Mouse (Mus musculus) forebrain, embryonic 10.5 days (tissue): ENCODE measurements around the gene Pkn1. TPM values are rescaled to one million over a fixed set of nuclear protein-coding genes. Genes with fewer than 3 reads are reported as not detected.

Experiments
- DNase-seq: peaks from one replicate; pipeline ENCODE4 v3.0.0-alpha.2; 2017; ENCODE audit warnings: low spot score; ENCODE audit errors: extremely low spot score
- H3K27ac ChIP-seq: fragments of 300-500 bp; sonication (generic); 2 replicates; pipeline ENCODE4 v1.5.1; 2016; ENCODE audit warnings: mild to moderate bottlenecking
- H3K27me3 ChIP-seq: fragments of 300-500 bp; sonication (generic); 2 replicates; pipeline ENCODE4 v1.6.1; 2016; ENCODE audit warnings: mild to moderate bottlenecking; ENCODE audit not compliant: poor library complexity, severe bottlenecking
- H3K36me3 ChIP-seq: fragments of 300-500 bp; sonication (generic); replicated peaks from 2 replicates; pipeline ENCODE4 v1.6.1; 2016; ENCODE audit warnings: mild to moderate bottlenecking, moderate library complexity
- H3K4me1 ChIP-seq: fragments of 300-500 bp; sonication (generic); 2 replicates; pipeline ENCODE4 v1.6.1; 2016
- H3K4me3 ChIP-seq: fragments of 300-500 bp; sonication (generic); 2 replicates; pipeline ENCODE4 v1.5.1; 2016; ENCODE audit warnings: mild to moderate bottlenecking, moderate library complexity
- H3K9me3 ChIP-seq: fragments of 300-500 bp; sonication (generic); 2 replicates; pipeline ENCODE4 v1.6.1; 2016; ENCODE audit warnings: mild to moderate bottlenecking, moderate library complexity
- WGBS: fragments of 180-500 bp; shearing (Covaris S2); methylation state at CpG from one replicate; pipeline ENCODE4 v1.1.7; 2016; 5-methylcytosine and 5-hydroxymethylcytosine counted together
- polyA plus RNA-seq: library from polyadenylated mRNA; unstranded; fragments of >200 nt; fragmentation: Nextera tagmentation; extraction: Ambion mirVana; gene quantifications from 2 replicates; pipeline ENCODE4 v1.2.1, GENCODE M21; 2016

Pkn1 gene
- polyA plus RNA-seq, 1 experiment from 2014 or later, result 29.0 TPM

DNA sequence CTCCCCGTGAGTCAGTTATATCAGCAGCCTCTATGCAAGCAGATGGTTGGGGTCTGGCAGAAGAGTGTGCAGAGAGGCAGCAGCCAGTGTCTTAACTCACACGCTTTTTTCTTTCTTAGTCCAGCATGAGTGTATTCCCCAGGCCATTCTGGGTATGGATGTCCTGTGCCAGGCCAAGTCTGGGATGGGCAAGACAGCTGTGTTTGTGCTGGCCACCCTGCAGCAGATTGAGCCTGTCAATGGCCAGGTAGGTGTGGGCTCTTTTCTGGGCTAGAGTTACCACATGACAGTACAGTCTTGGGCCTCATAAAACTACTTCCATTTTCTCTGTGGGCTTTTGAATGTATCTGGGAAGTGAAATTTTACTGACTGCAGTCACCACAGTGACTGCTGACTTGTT is 20.7 kb upstream of the Pkn1 start:
- 87% methylated on average over 2 of the region's 2 CpGs for WGBS
- no peak overlapping the region for H3K27ac ChIP-seq
- no peak overlapping the region for H3K4me3 ChIP-seq
- H3K36me3 ChIP-seq, result peaks cover 63% of the 10 kb centered on the region
- DNase-seq, result no peak
- H3K4me1 ChIP-seq, result peaks cover 22% of the 10 kb centered on the region
- H3K9me3 ChIP-seq, result no peaks in the 10 kb centered on the region
- no peaks in the 10 kb centered on the region for H3K27me3 ChIP-seq

DNA sequence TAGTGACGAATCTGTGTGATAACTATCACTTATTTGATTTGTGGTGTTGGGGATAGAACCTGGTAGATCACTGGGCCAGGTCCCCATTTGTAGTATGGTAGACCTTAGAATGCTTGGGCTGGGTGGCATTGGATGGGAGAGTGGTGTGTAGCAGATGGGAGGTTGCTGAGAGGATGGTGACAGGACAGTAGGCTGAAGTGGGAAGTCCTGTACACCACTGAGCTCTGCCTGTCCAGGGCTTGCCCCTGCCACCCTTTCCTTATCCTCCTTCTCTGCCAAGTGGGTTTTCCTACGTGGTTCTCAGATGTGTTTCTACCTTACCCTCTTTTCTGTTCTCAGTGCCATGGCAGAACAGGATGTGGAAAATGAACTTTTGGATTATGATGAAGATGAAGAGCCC is 20.1 kb upstream of the Pkn1 start:
- peaks cover 57% of the 10 kb centered on the region for H3K36me3 ChIP-seq
- no peaks in the 10 kb centered on the region for H3K27me3 ChIP-seq
- no peaks in the 10 kb centered on the region for H3K9me3 ChIP-seq
- no peak overlapping the region for H3K4me3 ChIP-seq
- DNase-seq, result no peak
- no peak overlapping the region for H3K27ac ChIP-seq
- peaks cover 23% of the 10 kb centered on the region for H3K4me1 ChIP-seq
- 91% methylated on average over 2 of the region's 2 CpGs for WGBS

DNA sequence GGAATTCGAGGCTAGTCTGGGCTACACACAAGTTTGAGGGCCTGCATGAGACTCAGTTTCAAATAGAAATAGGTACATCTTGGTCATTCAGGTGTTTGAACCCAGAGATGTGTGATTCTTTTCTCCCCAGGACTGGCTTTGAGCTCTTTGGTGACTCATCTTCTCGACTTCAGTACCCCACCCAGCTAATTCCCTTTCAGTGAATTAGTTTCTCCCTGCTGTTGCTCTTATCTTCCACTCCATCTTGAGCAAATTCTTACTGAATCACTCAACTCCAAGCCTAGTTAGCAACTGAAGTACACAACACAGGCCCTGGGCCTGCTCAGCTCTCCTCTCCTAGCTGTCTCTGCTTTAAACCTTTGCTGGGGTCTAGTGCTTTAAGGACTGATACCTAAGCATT is 17.6 kb upstream of the Pkn1 start:
- Histone ChIP-seq H3K9me3 (no peaks in the 10 kb centered on the region), H3K36me3 (peaks cover 32% of the 10 kb centered on the region), H3K27ac (no peak overlapping the region), H3K27me3 (no peaks in the 10 kb centered on the region), H3K4me1 (peaks cover 23% of the 10 kb centered on the region), H3K4me3 (peak overlapping the region; percentile 98)
- 75% methylated on average over 2 of the region's 2 CpGs for WGBS
- DNase-seq, result no peak

DNA sequence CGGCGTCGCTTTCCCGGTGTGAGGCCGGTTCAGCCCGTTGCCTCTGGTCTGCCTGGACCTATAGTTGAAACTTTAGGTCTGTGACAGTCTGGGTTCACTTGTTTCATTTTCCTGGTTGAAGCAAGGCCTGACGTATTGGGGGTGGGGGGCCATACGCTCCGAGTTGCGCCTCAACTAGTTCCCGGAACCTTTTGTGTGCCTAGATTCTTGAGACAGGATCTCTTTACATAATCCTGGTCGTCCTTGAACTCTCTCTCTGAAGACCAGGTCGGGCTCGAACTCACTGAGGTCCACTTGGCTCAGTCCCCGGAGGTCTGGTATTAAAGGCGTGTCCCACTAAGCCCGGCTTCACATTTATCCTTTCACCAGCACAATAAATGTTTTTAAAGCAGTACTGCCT is 16.8 kb upstream of the Pkn1 start:
- DNase-seq, result no peak
- Histone ChIP-seq H3K27ac (peak overlapping the region; percentile 99), H3K9me3 (no peaks in the 10 kb centered on the region), H3K27me3 (no peaks in the 10 kb centered on the region), H3K4me1 (peaks cover 23% of the 10 kb centered on the region), H3K36me3 (peaks cover 24% of the 10 kb centered on the region), H3K4me3 (peak overlapping the region; percentile 98)
- 1% methylated on average over 17 of the region's 17 CpGs for WGBS

DNA sequence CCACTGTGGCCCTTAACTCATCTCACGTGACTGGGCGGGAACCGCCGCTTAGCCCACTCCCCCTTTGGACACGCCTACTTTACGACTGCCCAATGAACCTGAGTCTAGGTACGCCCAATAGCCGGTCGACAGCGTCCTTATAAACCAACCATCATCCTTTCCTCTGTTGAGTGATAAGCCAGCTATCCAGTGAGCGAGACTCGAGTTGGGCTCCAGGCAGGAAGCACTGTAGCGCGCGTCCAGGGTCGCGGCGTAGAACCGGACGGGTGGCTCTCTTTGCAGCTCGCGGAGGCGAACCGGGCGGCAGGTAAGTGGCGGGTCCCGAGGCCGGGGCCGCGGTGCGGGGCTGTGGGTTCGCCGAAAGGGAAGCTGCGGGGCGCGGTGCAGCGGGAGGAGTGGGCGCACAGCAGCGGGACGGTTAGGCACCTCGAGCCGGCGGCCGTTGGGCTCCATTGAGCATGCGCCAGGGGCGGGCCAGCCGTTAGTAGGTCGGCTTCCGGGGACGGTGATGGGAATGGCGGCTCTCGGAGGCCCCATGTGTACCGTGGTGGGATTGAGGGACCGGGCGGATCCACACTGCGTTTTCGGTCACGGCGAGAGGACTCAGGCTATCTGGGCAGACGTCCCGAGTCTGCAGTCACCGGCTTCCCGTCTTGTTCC is 16.2 kb upstream of the Pkn1 start, which contains the start of gene Ddx39:
Gene Ddx39, plus strand, starts transcription at position 147 of the 660 bp plus-strand sequence.
- WGBS, result under 1% methylated on average over 63 of the region's 63 CpGs
- no peaks in the 10 kb centered on the region for H3K9me3 ChIP-seq
- H3K27me3 ChIP-seq, result no peaks in the 10 kb centered on the region
- peak; percentile 95 for DNase-seq
- peak within 1 kb of the TSS; percentile 98 for H3K4me3 ChIP-seq
- peaks cover 23% of the 10 kb centered on the region for H3K4me1 ChIP-seq
- peak within 1 kb of the TSS; percentile 99 for H3K27ac ChIP-seq
- H3K36me3 ChIP-seq, result peaks cover 18% of the 10 kb centered on the region

DNA sequence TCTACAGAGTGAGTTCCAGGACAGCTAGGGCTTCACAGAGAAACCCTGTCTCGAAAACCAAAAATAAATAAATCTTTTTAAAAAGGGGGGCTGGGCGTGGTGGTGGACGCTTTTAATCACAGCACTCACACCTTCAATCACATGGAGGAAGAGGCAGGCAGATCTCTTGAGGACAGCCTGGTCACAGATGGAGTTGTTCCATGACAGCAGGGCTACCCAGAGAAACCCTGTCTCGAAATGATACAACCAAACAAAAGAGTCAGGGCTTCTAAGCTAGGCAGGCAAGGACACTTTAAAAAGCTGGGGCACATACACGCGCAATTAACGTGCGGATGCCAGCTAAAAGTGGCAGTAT is 15.7 kb upstream of the Pkn1 start:
- no peak for DNase-seq
- peaks cover 13% of the 10 kb centered on the region for H3K36me3 ChIP-seq
- H3K27me3 ChIP-seq, result no peaks in the 10 kb centered on the region
- peaks cover 23% of the 10 kb centered on the region for H3K4me1 ChIP-seq
- peak overlapping the region; percentile 99 for H3K27ac ChIP-seq
- H3K4me3 ChIP-seq, result peak overlapping the region; percentile 98
- no peaks in the 10 kb centered on the region for H3K9me3 ChIP-seq
- WGBS, result 19% methylated on average over 8 of the region's 8 CpGs

DNA sequence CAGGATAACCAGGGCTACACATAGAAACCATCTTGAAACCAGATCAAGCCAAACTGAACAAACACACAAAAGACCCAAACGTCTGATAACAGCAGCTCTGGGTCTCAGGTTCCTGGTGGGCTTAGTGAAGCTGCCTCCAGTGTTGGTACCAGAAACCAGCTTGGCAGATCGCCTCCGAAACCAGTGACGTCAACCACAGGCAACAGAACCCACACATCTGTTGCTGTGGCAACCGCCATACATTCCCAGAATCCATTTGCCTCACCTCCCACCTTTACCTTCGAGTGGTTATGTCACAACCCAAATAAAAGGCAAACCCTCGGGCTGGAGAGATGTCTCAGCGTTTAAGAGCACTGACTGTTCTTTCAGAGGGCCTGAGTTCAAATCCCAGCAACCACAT is 8.6 kb upstream of the Pkn1 start:
- no peaks in the 10 kb centered on the region for H3K9me3 ChIP-seq

DNA sequence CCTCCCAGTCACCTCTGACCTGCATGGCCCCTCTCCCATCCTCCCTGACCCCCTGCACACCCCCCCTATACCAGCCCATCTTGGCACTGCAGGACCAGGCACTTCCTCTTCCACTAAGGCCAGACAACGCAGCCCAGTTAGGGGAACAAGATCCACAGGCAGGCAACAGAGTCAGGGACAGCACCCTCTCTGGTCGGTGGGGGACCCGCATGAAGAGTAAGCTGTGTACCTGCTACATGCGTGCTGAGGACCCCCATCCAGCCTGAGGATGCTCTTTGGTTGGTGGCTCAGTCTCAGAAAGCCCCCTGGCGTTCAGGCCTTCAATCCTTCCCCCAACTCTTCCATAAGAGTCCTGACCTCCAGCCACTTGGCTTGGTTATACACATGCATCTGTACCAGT is 7.4 kb upstream of the Pkn1 start:
- 66% methylated on average over 5 of the region's 5 CpGs for WGBS
- H3K9me3 ChIP-seq, result 0 out of 2 replicates have a peak, but pooled peaks cover 4% of the 10 kb centered on the region
- DNase-seq, result no peak
- H3K36me3 ChIP-seq, result no peaks in the 10 kb centered on the region
- H3K27ac ChIP-seq, result no peak overlapping the region
- no peak overlapping the region for H3K4me3 ChIP-seq
- H3K27me3 ChIP-seq, result no peaks in the 10 kb centered on the region
- H3K4me1 ChIP-seq, result no peaks in the 10 kb centered on the region

More for the DNA sequence above, 8.6 kb upstream of the Pkn1 start:
- DNase-seq, result no peak
- H3K36me3 ChIP-seq, result no peaks in the 10 kb centered on the region
- no peak overlapping the region for H3K27ac ChIP-seq
- no peak overlapping the region for H3K4me3 ChIP-seq
- WGBS, result 86% methylated on average over 8 of the region's 8 CpGs
- H3K27me3 ChIP-seq, result no peaks in the 10 kb centered on the region
- H3K4me1 ChIP-seq, result no peaks in the 10 kb centered on the region

DNA sequence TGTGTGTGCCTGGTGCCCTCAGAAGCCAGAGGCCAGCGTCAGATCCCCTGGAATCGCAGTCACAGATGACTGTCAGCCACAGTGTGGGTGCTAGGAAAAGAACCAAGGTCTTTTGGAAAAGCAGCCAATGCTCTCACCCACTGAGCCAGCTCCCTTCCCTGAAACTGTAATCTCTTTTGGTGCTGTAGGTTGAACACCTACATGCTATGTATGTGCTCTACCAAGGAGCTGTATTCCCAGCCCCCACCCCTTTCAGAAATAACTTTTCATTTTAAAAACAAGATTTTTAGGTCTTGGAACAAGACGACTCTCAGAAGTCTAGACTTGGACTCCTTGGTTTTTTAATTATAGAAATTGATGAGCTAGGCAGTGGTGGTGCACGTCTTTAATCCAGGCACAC is 4.4 kb upstream of the Pkn1 start:
- no peak overlapping the region for H3K4me3 ChIP-seq
- H3K27me3 ChIP-seq, result no peaks in the 10 kb centered on the region
- H3K27ac ChIP-seq, result no peak overlapping the region
- peaks cover 25% of the 10 kb centered on the region for H3K4me1 ChIP-seq
- no peaks in the 10 kb centered on the region for H3K36me3 ChIP-seq
- 90% methylated on average over 4 of the region's 4 CpGs for WGBS
- DNase-seq, result no peak
- H3K9me3 ChIP-seq, result 0 out of 2 replicates have a peak, but pooled peaks cover 4% of the 10 kb centered on the region

DNA sequence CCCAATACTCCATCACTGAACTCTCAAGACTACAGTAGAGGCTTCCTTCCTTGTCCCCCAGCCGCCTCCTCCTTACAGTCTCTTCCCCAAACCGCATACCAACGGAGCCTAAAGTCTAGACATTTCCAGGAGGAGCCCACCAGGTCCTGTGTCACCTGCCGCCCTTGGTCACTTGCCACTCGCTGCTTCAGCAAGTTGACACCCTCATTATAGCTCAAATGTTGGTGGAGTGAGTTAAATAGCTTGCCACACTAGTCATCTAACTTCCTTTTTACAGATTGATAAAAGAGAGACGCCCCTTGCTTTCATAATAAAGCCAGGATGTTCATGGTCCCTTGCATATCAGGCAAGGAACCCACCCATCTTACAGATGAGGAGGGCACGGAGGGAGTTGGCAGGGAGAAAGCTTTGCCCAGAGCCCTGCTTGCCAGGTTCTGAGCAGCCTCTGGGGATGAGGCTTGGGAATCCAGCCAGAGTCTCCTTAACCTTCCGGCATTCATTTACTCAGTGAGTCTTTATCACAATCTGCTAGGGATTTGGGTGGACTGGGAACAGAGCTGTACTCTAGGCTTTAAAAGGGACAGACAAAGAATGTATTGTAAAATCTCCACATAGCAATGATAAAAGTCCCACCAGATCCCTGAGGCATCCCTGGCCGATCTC is 1.6 kb upstream of the Pkn1 start:
- H3K4me3 ChIP-seq, result no peak overlapping the region
- H3K4me1 ChIP-seq, result peaks cover 44% of the 10 kb centered on the region
- peak overlapping the region; percentile 63; the same call in 1 of the 2 replicates for H3K27ac ChIP-seq
- DNase-seq, result no peak
- H3K9me3 ChIP-seq, result 0 out of 2 replicates have a peak, but pooled peaks cover 4% of the 10 kb centered on the region
- H3K36me3 ChIP-seq, result no peaks in the 10 kb centered on the region
- WGBS, result 79% methylated on average over 9 of the region's 9 CpGs
- H3K27me3 ChIP-seq, result no peaks in the 10 kb centered on the region

DNA sequence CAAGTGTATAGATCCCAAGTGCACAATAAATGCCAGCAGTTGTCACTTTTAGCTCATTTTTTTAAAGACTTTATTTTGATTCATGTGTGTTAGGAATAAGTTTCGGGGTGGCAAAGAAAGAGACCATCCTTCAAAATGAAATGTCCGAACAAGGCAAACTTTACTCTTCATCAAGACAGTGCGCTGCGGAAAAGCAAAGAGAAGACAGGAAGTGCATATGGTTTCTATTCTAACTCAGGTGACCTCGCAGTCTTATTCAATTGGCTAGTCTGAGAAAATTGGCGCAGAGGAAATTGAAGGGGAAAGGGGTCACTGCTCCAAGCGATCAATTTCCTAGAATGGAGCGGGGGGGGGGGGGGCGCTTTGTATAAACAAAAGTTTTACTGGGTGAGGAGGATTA is 587 bp upstream of the Pkn1 start:
- Histone ChIP-seq H3K4me3 (peak overlapping the region; percentile 92), H3K36me3 (no peaks in the 10 kb centered on the region), H3K4me1 (peaks cover 44% of the 10 kb centered on the region), H3K27ac (peak overlapping the region; percentile 94), H3K27me3 (no peaks in the 10 kb centered on the region), H3K9me3 (0 out of 2 replicates have a peak, but pooled peaks cover 4% of the 10 kb centered on the region)
- 42% methylated on average over 9 of the region's 9 CpGs for WGBS
- no peak for DNase-seq

DNA sequence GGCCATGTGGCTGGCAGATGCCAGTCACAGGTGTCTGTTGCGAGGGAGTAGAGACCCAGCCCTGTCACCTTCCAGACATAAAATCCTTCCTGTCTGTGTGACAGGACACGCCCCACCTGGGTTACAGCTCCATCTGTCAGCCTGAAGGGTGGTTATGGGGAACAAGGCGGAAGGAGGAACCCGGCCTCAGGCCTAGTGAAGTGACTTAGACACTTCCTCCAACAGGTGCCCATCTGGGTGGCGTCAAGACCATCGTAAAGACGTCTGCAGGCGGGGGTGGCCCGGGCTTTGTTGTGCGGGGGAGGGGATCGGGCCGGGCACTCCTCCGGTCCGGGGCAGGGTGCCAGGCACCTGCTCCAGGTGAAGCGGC is 703 bp downstream of the Pkn1 start:
- H3K4me3 ChIP-seq, result peak overlapping the region; percentile 92
- WGBS, result 7% methylated on average over 15 of the region's 15 CpGs
- peak overlapping the region; percentile 94 for H3K27ac ChIP-seq
- no peaks in the 10 kb centered on the region for H3K27me3 ChIP-seq
- 0 out of 2 replicates have a peak, but pooled peaks cover 4% of the 10 kb centered on the region for H3K9me3 ChIP-seq
- peaks cover 44% of the 10 kb centered on the region for H3K4me1 ChIP-seq
- no peaks in the 10 kb centered on the region for H3K36me3 ChIP-seq
- DNase-seq, result peak; percentile 23
